Mouse (Mus musculus) kidney, postnatal 10 days (tissue): ENCODE results near the gene Snx6.
A peak's percentile ranks its signal among the peaks of the same experiment; 100 is the strongest.
"Not testable (repeated sequence)": the region's sequence is repeated elsewhere in the genome, so short reads cannot be mapped to it uniquely, and the experiment has no call there.

Source experiments
- DNase-seq: peaks from one replicate; pipeline ENCODE4 v3.0.0; 2021; ENCODE audit warnings: mixed read lengths

Gene Snx6

DNA sequence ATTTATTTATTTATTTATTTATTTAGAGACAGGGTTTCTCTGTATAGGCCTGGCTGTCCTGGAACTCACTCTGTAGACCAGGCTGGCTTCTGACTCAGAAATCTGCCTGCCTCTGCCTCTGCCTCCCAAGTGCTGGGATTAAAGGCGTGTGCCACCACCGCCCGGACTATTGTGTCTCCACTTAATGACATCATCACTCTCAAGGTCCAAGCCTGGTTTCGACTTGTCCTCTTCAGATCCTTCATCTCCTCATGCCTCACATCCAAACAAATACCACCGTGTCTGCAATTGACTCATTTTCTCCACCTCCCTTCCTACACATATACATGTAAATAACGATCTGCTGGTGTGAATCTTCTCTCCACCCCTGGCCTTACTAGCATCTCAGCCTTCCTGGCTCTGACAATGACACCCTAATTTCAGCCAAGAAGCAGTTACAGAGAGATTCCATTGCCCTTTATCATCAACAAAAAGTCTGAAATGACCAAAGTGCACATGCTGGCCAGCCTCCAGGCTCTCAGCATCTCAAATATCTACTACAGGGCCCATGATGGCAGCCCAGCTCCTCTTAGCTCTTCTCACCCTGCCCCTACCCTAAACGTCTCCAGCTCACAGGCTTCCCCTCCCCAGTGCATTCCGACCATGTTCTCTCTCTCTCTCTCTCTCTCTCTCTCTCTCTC, 1.2 kb upstream of the Snx6 start:
- DNase-seq = no peak

DNA sequence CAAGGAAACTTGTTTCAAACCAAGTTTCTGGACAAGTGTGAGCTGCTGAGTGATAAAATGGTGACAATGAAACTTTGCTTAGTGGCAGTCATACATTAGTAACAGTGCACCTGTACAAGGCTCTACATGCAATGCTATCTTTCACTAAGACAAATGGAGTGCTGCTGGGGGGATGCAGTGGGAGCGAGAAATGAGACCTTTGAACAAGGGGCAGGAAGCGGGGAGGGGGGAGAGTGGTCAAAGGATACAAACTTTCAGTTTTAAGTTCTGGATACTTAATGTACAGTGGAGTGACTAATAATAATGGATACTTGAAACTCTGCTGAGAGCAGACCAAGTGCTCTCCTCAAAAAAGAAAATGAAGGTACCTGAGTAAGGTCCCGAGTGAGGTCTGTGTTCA, 1.1 kb downstream of the Snx6 start:
- DNase-seq = no peak

DNA sequence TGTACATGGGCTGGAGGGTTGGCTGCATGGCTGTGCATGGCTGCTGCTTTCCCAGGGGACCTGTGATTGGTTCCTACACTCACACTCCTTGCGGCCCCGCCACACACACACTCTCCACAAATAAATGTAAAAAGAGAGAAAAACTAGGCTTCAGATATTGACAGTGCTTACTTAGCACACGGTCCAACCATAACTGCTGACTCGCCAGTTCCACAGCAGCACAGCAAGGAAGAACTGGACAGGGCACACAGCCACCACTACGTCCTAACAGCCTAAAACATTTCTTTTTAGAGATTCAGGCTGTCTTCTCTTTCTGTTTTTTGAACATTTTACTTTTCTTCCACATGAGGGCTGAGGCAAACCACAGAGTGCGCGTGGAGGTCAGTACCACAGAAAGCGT, 4.0 kb downstream of the Snx6 start:
- no peak for DNase-seq

DNA sequence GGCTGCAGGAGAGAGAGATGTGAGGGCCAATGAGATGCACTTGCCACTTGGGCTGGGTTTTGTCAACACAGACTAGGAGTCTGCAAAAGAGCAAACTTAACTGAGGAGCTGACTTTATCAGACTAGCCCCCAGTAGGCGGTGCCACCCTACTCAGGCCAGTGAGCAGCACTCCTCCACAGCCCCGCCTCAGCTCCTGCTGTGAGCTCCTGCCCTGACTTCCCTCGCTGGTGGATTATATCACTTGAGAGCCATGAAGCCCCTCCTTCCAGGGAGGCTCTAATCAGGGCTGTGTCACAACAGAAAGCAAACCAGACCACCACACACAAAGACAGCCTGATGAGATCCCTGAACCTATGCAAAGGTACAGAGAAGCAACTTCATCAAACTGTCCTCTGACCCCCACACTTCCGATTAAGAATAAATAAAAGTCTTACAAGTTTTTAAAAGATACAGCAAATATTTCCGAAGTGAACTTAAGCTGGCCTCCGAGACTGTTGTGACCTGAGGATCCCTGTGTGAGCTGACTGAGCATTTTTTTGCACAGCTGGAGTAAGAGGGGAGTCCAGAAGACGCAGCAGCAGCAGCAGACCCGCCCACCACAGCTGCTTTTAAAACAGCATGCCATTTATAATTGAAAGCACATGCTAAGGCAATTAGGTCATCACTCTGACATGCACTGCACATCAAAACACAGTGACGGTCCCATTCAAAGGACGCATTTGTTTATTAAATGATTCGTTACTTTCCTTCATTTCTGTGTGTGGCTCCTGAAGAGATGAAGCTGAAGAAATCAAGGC, 6.0 kb downstream of the Snx6 start:
- peak; percentile 74 for DNase-seq

DNA sequence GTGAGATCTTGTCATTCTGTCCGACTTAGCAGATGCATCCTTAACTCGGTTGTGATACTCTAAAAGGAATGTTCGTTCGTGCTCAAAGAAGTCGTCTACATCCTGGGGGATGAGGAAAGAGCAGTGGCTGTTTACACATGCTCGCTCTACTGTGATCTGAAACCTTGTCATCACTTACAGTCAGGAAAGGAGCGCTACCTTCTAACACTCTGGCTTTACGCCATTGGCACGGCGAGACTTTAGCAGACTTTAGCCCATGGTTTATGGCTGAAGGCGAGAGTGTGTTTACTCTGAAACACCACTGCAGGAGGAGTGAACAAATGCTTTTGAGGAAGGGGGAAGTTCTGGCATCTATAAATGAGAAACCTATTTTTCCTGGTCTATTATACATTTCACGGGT, 31.9 kb downstream of the Snx6 start:
- DNase-seq = no peak

DNA sequence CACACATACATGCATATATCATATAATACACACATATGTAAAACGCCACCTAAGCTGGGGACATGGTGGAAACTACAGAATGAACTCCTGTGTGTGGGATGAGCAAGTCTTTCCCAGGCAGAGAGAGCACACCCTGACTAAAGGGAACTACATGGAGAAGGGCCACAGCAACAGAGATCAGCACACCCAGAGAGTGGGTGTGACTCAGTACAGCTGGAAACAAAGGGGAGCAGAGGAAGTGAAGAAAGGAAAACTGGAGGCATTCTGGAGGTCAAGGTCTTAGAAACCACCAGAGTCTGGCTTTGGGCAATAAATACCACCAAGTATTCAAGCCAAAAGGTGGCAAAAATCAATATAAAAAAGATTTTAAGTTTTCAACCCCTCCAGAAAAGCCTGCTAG, 34.8 kb downstream of the Snx6 start:
- DNase-seq = no peak

DNA sequence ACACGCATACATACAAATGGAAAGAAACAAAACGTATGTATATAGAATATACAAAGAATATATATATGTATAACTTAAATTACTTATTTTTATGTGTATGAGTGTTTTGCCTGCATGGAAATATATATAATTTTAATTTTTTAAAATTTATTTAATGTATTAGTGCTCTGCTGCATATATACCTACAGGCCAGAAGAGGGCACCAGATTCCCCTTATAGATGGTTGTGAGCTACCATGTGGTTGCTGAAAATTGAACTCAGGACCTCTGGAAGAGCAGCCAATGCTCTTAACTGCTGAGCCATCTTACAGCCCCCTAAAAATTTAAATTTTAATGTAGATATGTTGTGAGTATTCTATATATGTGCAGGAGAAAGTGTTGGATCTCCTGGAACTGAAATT, 36.7 kb downstream of the Snx6 start:
- DNase-seq = no peak

DNA sequence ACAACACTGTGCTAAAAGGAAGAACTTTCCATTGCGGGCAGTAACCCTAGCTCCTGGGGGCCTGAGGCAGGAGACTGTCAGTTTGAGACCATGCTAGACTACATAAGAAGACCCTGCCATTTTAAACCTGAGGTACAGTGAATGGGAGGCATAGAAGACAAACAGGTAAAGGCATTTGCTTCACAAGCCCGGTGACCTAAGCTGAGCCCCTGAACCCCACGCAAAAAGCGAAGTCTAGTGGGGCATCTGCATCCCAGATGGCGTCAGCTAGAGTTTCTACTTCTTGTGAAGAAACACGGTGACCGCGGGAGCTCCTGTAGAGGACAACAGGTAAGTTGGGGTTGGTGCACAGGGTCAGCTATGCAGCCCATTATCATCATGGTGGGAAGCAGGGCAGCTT, 46.9 kb downstream of the Snx6 start:
- DNase-seq = no peak

DNA sequence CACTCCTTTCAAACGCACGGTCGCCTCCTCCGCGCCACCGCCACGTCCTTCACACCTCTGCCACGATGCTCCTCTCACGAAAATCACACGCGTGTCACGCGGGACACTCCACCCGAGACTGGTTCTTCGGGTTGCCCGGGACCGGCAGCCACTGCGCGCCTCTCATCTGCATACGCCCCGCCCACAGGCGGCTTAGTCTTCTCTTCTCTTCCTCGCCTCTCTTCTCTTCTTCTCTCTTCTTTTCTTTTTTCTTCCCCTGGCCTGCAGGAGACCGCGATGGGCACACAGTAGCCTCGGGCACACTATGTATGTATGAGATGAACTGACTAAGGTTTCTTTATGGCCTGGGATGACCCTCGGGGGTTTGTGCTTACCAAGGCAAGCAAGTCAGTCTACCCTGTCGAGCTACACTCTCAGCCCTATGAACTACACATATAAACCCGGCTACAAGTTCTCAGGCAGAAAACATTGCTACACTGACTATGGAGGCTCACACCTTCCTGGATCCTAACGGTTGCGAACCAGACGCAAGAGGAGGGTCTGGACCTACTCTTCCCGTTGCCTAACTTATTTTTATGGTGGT, 56.8 kb downstream of the Snx6 start:
- DNase-seq = not testable (repeated sequence)

DNA sequence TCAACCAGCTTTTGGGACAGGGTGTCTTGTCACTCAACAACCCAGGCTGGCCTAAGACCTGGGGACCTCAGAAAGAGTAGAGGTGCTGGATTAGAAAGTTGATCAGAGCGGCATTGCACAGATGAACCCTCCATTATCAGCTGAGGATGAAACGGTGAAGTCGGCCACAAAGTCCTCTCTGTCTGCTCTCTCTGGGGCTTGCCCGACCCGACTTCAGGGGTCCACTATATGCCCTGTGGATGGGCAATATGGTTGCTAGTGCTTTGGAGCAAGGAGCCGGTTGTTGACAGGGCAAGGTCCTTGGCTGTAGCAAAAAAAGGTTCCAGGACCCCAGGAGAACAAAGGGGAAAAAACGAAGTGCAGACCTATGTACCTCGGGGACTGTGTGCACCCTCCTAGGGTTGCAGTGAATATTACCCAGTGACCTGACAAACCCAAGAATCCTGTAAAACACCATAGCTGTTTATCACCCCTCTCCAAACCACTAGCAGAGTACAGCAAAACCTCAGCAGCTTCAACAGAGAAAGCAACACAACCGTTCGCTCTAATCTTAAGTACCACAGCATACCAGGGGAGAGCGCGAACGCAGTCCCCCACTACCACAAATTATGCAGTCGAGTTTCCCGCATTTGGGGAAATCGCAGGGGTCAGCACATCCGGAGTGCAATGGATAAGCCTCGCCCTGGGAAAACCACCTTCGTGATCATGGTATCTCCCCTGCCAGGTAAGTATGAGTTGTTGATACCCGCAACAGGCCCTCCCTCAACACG, 57.4 kb downstream of the Snx6 start:
- DNase-seq = not testable (repeated sequence)

DNA sequence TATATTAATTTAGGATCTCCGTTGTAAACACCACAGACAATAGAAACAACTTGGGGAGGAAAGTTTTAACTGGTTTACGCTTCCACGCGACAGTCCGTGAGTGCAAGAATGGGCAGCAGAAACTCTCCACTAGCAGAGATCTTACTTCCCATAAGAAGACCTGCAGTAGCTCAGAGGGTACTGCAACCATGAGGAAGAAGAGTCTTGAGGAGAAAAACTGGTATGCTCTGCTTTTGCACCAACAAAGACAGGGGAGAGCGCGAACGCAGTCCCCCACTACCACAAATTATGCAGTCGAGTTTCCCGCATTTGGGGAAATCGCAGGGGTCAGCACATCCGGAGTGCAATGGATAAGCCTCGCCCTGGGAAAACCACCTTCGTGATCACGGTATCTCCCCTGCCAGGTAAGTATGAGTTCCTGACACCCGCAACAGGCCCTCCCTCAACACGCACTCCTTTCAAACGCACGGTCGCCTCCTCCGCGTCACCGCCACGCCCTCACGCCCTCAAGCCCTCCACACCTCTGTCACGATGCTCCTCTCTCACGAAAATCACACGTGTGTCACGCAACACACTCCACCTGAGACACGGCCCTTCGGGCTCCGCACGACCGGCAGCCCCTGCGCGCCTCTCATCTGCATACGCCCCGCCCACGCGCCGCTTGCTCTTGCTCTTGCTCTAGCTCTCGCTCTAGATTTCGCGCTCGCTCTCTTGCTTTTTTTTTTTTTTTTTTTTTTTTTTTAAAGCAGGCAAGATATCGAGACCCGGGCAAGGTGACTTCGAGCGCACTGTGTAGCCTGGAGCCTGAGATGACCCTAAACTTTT, 61.0 kb downstream of the Snx6 start:
- DNase-seq = peak; percentile 44

DNA sequence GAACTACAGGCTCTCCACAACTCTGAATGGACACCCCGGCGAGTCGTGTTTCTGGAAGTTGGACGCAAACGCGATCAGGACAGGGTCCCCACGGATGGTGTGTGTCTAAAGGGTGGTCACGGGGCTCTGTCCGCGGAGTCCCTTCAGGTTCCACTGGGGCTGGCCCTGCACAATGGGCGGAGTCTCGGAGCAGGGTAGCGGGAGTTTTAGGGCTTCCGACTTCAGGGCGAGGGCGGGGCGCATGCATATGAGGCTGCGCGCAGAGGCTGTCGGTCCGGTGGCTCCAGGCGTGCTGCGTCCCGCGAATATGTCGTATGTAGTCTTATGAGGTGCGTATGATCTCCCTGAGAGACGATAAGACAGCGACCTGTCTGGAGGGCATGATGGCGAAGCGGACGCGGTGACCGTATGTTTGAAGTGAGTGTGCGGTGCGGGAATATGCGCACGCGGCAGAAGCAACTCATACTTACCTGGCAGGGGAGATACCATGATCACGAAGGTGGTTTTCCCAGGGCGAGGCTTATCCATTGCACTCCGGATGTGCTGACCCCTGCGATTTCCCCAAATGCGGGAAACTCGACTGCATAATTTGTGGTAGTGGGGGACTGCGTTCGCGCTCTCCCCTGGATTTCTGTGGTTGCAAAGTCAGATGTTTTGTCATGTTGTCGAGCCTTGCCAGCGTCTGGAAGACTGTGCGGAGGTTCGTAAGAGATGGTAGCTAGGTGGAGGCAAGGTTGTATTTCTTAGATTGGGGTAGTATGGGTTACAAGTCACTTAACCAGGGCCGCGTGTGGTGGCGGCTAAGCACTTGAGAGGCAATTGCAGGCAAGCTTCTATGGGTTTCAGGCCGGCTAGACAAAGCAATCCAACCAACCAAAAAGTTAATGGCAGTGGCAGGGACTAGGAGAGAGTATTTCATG, 66.1 kb downstream of the Snx6 start:
- not testable (repeated sequence) for DNase-seq

DNA sequence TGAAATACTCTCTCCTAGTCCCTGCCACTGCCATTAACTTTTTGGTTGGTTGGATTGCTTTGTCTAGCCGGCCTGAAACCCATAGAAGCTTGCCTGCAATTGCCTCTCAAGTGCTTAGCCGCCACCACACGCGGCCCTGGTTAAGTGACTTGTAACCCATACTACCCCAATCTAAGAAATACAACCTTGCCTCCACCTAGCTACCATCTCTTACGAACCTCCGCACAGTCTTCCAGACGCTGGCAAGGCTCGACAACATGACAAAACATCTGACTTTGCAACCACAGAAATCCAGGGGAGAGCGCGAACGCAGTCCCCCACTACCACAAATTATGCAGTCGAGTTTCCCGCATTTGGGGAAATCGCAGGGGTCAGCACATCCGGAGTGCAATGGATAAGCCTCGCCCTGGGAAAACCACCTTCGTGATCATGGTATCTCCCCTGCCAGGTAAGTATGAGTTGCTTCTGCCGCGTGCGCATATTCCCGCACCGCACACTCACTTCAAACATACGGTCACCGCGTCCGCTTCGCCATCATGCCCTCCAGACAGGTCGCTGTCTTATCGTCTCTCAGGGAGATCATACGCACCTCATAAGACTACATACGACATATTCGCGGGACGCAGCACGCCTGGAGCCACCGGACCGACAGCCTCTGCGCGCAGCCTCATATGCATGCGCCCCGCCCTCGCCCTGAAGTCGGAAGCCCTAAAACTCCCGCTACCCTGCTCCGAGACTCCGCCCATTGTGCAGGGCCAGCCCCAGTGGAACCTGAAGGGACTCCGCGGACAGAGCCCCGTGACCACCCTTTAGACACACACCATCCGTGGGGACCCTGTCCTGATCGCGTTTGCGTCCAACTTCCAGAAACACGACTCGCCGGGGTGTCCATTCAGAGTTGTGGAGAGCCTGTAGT, 76.4 kb downstream of the Snx6 start:
- not testable (repeated sequence) for DNase-seq

DNA sequence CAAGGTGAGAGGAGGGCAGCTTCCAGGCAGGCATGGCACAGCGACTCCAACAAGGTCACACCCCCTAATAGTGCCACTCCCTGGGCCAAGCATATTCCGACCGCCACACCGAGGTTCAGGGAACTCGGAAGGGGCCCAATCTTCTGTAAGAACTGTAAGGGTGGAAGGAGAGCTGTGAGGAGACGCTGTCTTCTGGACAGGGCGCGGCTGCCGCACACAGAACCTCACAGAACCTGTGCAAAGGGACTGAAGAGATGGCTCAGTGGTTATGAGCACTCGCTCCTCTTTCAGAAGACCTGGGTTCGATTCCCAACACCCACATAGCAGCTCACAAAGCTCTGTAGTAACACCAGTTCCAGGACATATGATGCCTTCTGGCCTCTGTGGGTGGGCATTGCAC, 78.0 kb downstream of the Snx6 start:
- not testable (repeated sequence) for DNase-seq

DNA sequence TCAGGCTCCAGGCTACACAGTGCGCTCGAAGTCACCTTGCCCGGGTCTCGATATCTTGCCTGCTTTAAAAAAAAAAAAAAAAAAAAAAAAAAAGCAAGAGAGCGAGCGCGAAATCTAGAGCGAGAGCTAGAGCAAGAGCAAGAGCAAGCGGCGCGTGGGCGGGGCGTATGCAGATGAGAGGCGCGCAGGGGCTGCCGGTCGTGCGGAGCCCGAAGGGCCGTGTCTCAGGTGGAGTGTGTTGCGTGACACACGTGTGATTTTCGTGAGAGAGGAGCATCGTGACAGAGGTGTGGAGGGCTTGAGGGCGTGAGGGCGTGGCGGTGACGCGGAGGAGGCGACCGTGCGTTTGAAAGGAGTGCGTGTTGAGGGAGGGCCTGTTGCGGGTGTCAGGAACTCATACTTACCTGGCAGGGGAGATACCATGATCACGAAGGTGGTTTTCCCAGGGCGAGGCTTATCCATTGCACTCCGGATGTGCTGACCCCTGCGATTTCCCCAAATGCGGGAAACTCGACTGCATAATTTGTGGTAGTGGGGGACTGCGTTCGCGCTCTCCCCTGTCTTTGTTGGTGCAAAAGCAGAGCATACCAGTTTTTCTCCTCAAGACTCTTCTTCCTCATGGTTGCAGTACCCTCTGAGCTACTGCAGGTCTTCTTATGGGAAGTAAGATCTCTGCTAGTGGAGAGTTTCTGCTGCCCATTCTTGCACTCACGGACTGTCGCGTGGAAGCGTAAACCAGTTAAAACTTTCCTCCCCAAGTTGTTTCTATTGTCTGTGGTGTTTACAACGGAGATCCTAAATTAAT, 81.5 kb downstream of the Snx6 start:
- DNase-seq = not testable (repeated sequence)

DNA sequence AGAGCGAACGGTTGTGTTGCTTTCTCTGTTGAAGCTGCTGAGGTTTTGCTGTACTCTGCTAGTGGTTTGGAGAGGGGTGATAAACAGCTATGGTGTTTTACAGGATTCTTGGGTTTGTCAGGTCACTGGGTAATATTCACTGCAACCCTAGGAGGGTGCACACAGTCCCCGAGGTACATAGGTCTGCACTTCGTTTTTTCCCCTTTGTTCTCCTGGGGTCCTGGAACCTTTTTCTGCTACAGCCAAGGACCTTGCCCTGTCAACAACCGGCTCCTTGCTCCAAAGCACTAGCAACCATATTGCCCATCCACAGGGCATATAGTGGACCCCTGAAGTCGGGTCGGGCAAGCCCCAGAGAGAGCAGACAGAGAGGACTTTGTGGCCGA, 85.0 kb downstream of the Snx6 start:
- DNase-seq = peak; percentile 33

DNA sequence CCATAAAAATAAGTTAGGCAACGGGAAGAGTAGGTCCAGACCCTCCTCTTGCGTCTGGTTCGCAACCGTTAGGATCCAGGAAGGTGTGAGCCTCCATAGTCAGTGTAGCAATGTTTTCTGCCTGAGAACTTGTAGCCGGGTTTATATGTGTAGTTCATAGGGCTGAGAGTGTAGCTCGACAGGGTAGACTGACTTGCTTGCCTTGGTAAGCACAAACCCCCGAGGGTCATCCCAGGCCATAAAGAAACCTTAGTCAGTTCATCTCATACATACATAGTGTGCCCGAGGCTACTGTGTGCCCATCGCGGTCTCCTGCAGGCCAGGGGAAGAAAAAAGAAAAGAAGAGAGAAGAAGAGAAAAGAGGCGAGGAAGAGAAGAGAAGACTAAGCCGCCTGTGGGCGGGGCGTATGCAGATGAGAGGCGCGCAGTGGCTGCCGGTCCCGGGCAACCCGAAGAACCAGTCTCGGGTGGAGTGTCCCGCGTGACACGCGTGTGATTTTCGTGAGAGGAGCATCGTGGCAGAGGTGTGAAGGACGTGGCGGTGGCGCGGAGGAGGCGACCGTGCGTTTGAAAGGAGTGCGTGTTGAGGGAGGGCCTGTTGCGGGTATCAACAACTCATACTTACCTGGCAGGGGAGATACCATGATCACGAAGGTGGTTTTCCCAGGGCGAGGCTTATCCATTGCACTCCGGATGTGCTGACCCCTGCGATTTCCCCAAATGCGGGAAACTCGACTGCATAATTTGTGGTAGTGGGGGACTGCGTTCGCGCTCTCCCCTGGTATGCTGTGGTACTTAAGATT, 85.6 kb downstream of the Snx6 start:
- not testable (repeated sequence) for DNase-seq

DNA sequence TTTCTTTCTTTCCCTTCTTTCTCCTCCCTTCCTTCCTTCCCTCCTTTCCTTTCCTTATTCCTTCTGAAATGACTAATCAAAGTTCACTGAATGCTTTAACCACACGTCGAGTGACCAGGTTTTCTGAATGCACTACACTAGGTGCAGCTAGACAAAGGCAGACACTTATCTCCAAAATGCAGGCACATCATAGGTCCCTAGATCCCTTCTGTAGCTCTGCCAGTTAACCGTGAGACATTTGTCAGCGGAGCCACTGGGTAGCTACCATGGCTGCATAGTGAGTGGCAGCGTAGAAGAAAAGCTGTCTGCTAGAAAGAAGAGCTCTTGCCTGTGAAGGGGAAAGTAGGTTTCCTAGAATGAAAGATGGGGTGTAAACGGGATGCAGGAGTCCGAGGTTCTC, 96.1 kb downstream of the Snx6 start:
- no peak for DNase-seq
